Mouse (Mus musculus) embryonic stem cell, embryonic (primary cell): ENCODE results near the gene Ralgapa2.

ENCODE experiments used
- CTCF ChIA-PET, 4 experiments: fragments of 300-600 bp in 2 of 4; fragments of 350-600 bp in 2 of 4; sonication (Branson Sonifier 250); formaldehyde crosslinking; loops; one replicate each; lab custom pipeline; 2022; ENCODE audit warnings: inconsistent platforms in 2 of 4; lab: Charles Lee
- POLR2A ChIA-PET, 4 experiments: fragments of 300-600 bp in 2 of 4; fragments of 350-600 bp in 2 of 4; sonication (Branson Sonifier 250); formaldehyde crosslinking; loops; one replicate each; lab custom pipeline; 2022; ENCODE audit warnings: antibody characterized with exemption in 4 of 4, inconsistent platforms in 1 of 4; lab: Charles Lee

The Ralgapa2 gene

GRCm38 (mm10) chr2:146511911-146512580 is at the start of gene Ralgapa2:
TSS of gene Ralgapa2 (minus strand) at chr2:146512344.
- CTCF ChIA-PET: interaction anchor here in 3 of 4 experiments (0.6 to 2.0 kb wide), 5 partner anchors 15 to 282 kb away, joined by 4 to 9 read pairs (median 5); no protein-coding TSS in a partner anchor

GRCm38 (mm10) chr2:146561505-146561904 is 49.4 kb upstream of the Ralgapa2 start:
- ChIA-PET CTCF (no interaction called here), POLR2A (no interaction called here)

More at GRCm38 (mm10) chr2:146511911-146512580, at the start of gene Ralgapa2:
- POLR2A ChIA-PET: interaction anchor here (0.6 to 3.5 kb wide), 18 partner anchors 8 to 781 kb away, joined by 3 to 33 read pairs (median 4); partner anchors contain the start of gene Xrn2 (in 1 of the 4)

GRCm38 (mm10) chr2:146560633-146561043 is 48.5 kb upstream of the Ralgapa2 start:
- ChIA-PET POLR2A (interaction anchor here in 2 of 4 experiments (0.6 kb wide), 2 partner anchors 173 to 997 kb away, joined by 3 to 6 read pairs; no protein-coding TSS in a partner anchor), CTCF (no interaction called here)

- POLR2A ChIA-PET: no interaction called here
- CTCF ChIA-PET: no interaction called here
Measured at GRCm38 (mm10) chr2:146556148-146556547, 44.0 kb upstream of the Ralgapa2 start.

GRCm38 (mm10) chr2:146555351-146555750 is 43.2 kb upstream of the Ralgapa2 start:
- ChIA-PET CTCF (no interaction called here), POLR2A (no interaction called here)

GRCm38 (mm10) chr2:146553701-146554100 is 41.6 kb upstream of the Ralgapa2 start:
- CTCF ChIA-PET: interaction anchor here in 1 of 4 experiments (0.6 kb wide), 1 partner anchor 819 kb away, joined by 4 read pairs; no protein-coding TSS in a partner anchor
- POLR2A ChIA-PET: interaction anchor here in 1 of 4 experiments (0.6 kb wide), 1 partner anchor 72 kb away, joined by 3 read pairs; no protein-coding TSS in a partner anchor

- CTCF ChIA-PET: no interaction called here
- POLR2A ChIA-PET: no interaction called here
Measured at GRCm38 (mm10) chr2:146551818-146552217, 39.7 kb upstream of the Ralgapa2 start.

- ChIA-PET POLR2A (interaction anchor here in 3 of 4 experiments (0.5 to 1.4 kb wide), 7 partner anchors 13 to 686 kb away, joined by 3 to 5 read pairs (median 4); partner anchors contain the start of gene Ralgapa2 (in 1 of the 3)), CTCF (interaction anchor here in 2 of 4 experiments (0.5 to 1.0 kb wide), 3 partner anchors 57 to 80 kb away, joined by 3 to 7 read pairs (median 4); no protein-coding TSS in a partner anchor)
Measured at GRCm38 (mm10) chr2:146549111-146549776, 37.1 kb upstream of the Ralgapa2 start.

GRCm38 (mm10) chr2:146544155-146544814 is 32.1 kb upstream of the Ralgapa2 start:
- POLR2A ChIA-PET: no interaction called here
- CTCF ChIA-PET: no interaction called here

GRCm38 (mm10) chr2:146533118-146533949 is 21.2 kb upstream of the Ralgapa2 start:
- POLR2A ChIA-PET: interaction anchor here in 1 of 4 experiments (0.5 kb wide), 1 partner anchor 92 kb away, joined by 3 read pairs; no protein-coding TSS in a partner anchor
- CTCF ChIA-PET: no interaction called here

GRCm38 (mm10) chr2:146532493-146532892 is 20.3 kb upstream of the Ralgapa2 start:
- ChIA-PET CTCF (no interaction called here), POLR2A (no interaction called here)

GRCm38 (mm10) chr2:146525483-146525882 is 13.3 kb upstream of the Ralgapa2 start:
- CTCF ChIA-PET: no interaction called here
- POLR2A ChIA-PET: no interaction called here

- ChIA-PET POLR2A (interaction anchor here in 1 of 4 experiments (0.6 kb wide), 1 partner anchor 665 kb away, joined by 3 read pairs; no protein-coding TSS in a partner anchor), CTCF (no interaction called here)
Measured at GRCm38 (mm10) chr2:146524685-146525415, 12.7 kb upstream of the Ralgapa2 start.

GRCm38 (mm10) chr2:146516894-146517293 is 4.8 kb upstream of the Ralgapa2 start:
- ChIA-PET POLR2A (interaction anchor here in 1 of 4 experiments (0.6 kb wide), 1 partner anchor 497 kb away, joined by 3 read pairs; no protein-coding TSS in a partner anchor), CTCF (interaction anchor here in 1 of 4 experiments (0.7 kb wide), 1 partner anchor 596 kb away, joined by 4 read pairs; no protein-coding TSS in a partner anchor)

- POLR2A ChIA-PET: no interaction called here
- CTCF ChIA-PET: no interaction called here
Measured at GRCm38 (mm10) chr2:146515081-146515480, 2.9 kb upstream of the Ralgapa2 start.

GRCm38 (mm10) chr2:146512581-146512920 is 407 bp upstream of the Ralgapa2 start:
- ChIA-PET POLR2A (interaction anchor here (0.7 to 3.5 kb wide), 14 partner anchors 9 to 780 kb away, joined by 3 to 33 read pairs (median 5); partner anchors contain the start of gene Xrn2 (in 1 of the 4)), CTCF (interaction anchor here in 3 of 4 experiments (0.6 to 2.0 kb wide), 4 partner anchors 15 to 281 kb away, joined by 4 to 9 read pairs (median 6); no protein-coding TSS in a partner anchor)

GRCm38 (mm10) chr2:146511401-146511865 is 711 bp downstream of the Ralgapa2 start:
- POLR2A ChIA-PET: interaction anchor here (0.6 to 3.5 kb wide), 24 partner anchors 8 to 782 kb away, joined by 3 to 33 read pairs (median 4); partner anchors contain the start of gene Xrn2 (in 1 of the 4)

More at GRCm38 (mm10) chr2:146511401-146511865, 711 bp downstream of the Ralgapa2 start:
- CTCF ChIA-PET: interaction anchor here in 3 of 4 experiments (0.6 to 2.0 kb wide), 7 partner anchors 14 to 101 kb away, joined by 3 to 9 read pairs (median 5); no protein-coding TSS in a partner anchor
